Mouse (Mus musculus) kidney, postnatal 36 days (tissue): ENCODE data around the gene Slmap.
"Not testable (repeated sequence)": the region's sequence is repeated elsewhere in the genome, so short reads cannot be mapped to it uniquely, and the experiment has no call there.

ENCODE experiments used
- DNase-seq, 2 experiments: peaks; one replicate each; pipeline ENCODE4 v3.0.0; 2021 to 2022; ENCODE audit warnings: mixed read lengths in 2 of 2

Gene Slmap

GRCm38 (mm10) chr14:26386999-26387398, 147.7 kb downstream of the Slmap start:
- DNase-seq, result peak; percentile 12 to 24

GRCm38 (mm10) chr14:26385659-26386058, 149.1 kb downstream of the Slmap start:
- DNase-seq, result not testable (repeated sequence)

- DNase-seq, result no peak
Observed at GRCm38 (mm10) chr14:26379071-26379470, 155.7 kb downstream of the Slmap start.

GRCm38 (mm10) chr14:26376652-26377051, 158.1 kb downstream of the Slmap start:
- peak; percentile 62 to 87 for DNase-seq
